Mouse (Mus musculus) R1 (cell line): Measurements from ENCODE around the gene Snx17.

ENCODE experiments used
- DNase-seq: peaks from one replicate; pipeline ENCODE4 v3.0.0-alpha.2; 2018; ENCODE audit warnings: low read depth, low spot score

Snx17 gene

DNA sequence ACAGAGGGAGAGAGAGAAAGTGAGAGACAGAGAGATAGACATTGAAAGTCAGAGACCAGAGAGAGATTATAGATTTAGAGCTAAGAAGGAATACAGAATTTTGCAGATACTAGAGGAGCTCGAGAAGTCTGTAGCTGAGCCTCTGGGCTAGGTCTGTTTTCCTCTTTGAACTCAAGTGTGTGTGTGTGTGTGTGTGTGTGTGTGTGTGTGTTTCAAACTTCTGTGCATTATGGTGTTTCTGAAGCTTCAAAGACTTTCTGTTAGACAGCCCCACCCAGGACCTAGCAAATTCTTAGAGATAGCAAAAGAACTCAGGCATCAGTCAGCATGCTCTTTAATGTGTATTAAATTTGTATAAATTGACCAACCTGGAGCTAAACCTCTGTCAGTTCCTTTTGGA lies 33.6 kb downstream of the Snx17 start:
- no peak for DNase-seq

GRCm38 (mm10) chr5:31240637-31241521 lies 47.9 kb downstream of the Snx17 start, which contains the start of the genes Nrbp1 and Gm9970:
Nrbp1 (plus strand) TSS chr5:31240864.
Gm9970 (minus strand) TSS chr5:31241232.
- DNase-seq, result peak; percentile 95

GRCm38 (mm10) chr5:31241522-31242034 lies 48.6 kb downstream of the Snx17 start:
- DNase-seq, result no peak

GRCm38 (mm10) chr5:31242191-31242590 lies 49.2 kb downstream of the Snx17 start:
- no peak for DNase-seq
